Mouse (Mus musculus): ENCODE measurements around the gene Arrdc2. TPM values are rescaled to one million over a fixed set of nuclear protein-coding genes. Genes with fewer than 3 reads are reported as not detected.
A peak's percentile ranks its signal among the peaks of the same experiment; 100 is the strongest.

Arrdc2 gene
- total RNA-seq, 2 experiments from 2014 or later: 3.9 to 7.0 TPM

DNA sequence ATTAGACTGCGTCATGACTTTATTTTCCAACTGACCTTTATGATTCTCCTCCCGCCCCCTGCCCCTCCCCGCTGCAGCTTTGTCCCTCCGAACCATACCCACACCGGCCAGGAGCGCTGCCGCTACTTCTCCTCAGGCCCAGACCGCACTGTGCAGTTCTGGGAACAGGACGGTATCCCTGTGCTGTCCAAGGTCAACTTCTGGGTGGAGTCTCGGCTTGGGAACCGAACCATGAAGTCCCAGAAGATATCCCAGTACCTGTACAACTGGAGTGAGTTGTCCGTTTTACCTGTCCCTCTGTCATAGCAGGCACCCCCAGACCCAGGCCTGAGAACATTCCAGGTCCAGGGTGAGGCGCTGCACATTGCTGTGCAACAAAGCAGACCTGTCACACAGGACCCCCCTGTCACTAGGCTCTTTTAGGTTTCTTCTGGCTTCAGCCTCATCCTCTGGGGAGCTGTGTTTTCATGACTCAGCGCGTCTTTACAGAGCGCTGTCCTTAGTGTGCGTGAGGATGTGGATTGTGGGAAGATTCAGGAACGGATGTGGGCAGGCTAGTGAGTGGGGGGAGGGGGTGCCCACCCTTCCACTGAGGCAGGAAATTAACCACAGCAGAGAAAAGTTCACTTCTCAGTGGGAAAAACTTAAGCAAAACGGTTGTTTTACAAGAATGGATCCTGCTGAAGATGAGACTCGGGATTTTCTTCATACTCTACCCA lies 28.4 kb downstream of the Arrdc2 start:
- DNase-seq (ENCODE audit: low spot score in 2 of 2): no peak

DNA sequence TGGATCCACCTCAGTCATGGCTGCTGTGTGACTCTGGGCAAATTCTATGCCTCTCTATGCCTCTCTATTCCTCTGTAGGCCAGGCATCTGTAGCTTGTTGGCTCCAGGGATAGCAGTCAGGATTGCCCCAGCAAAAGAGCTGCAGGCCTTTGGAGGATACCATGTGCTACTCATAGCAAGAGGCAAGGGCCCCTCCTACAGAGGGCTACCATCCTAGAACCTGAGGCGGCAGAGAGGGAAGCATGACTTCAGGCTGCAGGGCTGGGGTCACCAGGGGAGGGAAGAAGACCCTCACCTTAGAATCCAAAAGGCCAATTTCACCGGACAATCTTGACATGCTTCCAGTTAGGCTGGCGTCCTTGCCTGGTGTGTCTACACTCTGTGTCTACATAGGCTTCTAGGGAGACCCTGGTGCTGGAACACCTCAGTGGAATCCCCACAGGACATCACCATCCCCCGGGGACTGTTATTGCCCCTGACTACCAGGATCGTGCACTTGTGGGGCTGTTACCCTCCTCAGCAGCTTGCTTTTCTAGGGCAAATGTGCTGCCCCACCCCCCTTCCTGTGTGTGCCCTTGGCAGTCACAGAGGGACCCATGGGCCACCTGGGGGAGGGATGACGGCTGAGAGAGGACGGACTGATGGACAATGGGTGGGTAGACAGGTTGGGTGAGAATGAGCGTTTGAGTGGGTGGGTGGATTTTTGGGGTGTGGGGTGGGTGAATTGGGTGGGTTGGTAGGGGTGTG lies 30.4 kb downstream of the Arrdc2 start:
- no peak for DNase-seq (ENCODE audit: low spot score in 2 of 2)

DNA sequence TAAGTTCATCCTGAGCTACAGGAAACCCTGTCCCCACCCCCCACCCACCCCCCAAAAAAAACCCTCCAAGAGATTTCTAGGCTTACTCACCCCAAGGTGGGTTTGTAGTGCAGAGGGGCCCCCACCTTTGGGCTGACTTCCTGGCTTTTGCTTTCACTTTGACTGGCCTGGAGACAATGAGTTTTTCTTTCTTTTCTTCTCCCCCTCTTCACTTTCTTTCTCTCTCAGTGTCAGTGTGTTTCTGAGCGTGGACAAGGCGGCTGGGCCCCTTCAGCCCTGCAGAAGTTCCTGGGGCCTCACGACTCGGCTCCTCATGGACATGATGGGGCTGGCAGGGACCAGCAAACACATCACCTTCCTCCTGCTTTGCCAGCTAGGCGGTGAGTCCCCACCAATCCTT lies 31.3 kb downstream of the Arrdc2 start, which contains the start of gene Il12rb1:
TSS of gene Il12rb1 (plus strand) at position 211 of the 400 bp plus-strand sequence.
- no peak for DNase-seq (ENCODE audit: low spot score in 2 of 2)

DNA sequence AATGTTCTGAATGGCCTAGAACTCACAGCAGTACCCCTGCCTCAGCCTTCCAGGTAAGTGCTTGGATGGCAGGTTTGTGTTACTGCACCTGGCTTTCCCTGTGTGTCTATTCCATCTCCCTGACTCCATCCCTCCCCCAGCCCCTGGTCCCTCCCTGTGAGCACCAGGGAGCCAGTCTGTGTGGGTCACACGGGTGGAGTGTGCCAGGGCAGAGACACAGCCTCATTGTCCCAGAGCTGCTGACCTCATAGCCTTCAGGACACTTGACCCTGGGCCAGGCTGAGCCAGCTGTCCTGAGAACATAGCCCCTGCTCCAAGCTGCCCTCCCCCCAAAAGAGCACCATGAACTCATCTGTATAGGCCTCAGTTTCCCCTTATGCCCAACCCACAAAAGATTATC lies 32.2 kb downstream of the Arrdc2 start:
- DNase-seq (ENCODE audit: low spot score in 2 of 2): no peak

DNA sequence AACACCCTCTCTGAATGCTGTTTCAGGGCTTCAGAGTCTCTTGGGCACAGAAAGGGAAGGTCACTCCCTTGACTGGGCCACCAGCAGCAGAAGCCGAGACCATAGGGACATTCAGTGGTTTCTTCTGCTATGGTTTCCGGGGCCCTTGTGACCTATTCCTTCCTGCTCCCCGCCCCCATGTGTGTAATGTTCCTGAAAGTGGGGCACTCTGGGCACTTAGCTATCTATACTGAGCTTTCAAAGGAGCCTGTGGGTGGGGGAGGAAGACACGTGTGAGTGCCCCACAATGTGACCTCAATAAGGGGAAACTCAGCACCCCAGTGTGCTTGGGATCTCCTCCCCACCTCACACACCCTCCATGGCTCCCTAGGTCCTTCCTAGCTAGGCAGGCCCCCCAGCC lies 33.0 kb downstream of the Arrdc2 start:
- DNase-seq (ENCODE audit: low spot score in 2 of 2): no peak

DNA sequence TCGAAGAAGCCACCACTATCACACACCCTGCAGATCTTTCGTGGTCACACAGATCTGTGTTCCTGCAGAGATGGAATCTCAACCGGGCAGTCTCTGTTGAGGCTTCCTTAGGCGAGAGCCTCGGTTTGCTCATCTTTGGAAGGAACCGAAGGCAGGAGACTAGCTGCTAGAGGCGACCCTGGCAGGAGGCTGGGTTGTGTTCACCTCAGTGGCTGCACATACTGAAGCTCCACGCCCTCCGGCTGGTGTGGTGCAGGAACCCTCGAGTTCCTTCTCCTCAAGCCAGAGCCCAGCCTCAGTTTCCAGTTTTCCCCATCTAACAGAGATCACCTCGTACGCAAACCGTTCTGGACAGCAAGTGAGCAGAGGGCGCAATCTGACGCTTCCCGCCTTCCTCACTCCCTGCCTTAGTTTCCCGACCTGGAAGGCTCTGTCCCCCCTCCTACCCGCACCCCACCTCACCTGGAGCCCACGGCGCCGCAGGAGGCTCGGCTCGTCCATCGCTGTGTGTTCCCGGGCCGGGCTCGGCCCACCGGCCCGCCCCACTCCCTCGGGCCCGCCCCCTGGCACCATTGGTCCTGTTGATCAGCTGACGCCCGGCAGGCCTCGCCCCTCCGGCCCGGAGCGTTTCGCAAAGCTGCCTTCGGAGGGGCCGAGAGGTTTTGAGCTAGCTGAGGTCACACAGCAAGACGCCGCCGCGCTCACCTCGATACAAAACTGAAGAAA lies 34.9 kb downstream of the Arrdc2 start, which contains the start of gene Mast3:
TSS of gene Mast3 (minus strand) at position 574 of the 726 bp plus-strand sequence.
- DNase-seq (ENCODE audit: low spot score in 2 of 2): peak; percentile 84 to 88

DNA sequence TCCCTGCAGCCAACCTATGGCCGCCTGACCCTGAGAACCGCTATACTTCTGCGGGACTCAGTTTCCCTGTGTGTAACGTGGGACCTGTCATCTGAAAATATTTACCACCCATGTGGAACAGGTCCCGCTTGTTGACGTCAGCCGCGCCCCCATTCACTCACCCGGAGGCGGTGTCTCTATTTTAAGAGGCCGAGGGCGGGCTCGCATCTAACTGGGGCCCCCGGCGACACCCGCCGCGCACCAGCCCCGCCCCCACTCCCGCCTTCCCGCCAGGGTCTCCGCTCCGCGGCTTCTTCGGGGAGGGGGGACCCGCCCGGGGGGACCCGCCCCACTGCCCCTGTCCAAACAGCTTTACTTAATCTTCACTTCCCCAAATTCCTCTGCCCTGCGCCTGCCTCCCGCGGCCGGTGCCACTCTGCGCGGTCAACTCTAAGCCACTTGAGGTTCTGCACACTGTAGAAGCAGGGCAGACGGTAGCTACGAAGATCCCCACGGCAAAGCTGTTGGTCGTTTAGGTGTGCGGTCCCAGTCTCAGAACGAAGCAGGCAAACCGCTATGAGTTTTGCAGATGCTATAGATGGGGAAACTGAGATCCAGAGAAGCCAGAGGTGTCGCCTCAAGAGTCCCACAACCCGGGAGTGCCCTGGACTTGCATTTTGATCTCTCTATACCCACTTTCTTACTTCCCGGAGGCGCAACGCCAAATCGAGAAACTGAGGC lies 35.6 kb downstream of the Arrdc2 start:
- DNase-seq (ENCODE audit: low spot score in 2 of 2): peak in 1 of 2 experiments; percentile 51

DNA sequence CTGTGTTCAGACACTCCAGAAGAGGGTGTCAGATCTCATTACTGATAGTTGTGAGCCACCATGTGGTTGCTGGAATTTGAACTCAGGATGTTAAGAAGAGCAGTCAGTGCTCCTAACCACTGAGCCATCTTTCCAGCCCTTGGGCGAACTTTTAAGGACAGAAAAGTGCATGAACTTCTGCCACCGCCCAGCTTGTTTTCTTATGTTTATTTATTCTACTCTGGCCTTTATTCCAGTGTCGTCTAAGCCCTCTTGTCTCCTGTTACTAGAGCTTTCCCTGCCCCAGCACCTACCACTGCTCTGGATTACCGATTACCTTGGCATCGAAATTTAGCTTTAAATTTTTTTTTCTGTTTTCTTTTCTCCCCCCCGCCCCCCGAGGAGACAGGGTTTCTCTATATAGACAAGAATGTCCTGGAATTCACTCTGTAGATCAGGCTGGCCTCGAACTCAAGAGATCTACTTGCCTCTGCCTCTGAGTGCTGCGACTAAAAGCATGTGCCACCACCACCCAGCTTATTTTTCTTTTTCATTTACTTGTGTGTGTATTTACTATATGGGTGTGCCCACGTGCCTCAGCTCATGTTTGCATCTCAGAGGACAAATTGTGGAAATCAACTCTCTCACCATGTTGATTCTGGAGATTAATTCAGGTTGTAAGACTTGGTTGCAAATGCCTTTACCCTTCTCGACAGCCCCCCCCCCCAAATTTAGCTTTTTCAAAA lies 36.6 kb downstream of the Arrdc2 start:
- no peak for DNase-seq (ENCODE audit: low spot score in 2 of 2)

DNA sequence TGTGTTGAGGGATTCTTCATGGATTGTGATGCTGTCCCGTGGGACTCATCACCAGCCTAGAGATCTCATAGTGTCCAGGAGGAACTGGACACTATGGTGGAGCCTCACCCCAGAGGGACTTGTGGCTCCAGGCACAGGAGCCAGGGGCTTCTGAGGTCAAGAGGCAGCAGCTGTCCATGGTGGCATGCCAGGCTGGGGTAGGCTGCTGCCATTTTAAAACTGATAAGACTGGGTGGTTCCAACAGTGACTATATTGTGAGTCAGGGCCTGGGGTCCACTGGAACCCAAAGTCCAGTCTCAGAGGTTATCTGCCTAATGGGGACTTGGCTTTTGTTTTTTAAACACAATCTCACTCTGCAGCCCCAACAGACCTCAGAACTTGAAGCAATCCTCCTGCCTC lies 37.7 kb downstream of the Arrdc2 start:
- DNase-seq (ENCODE audit: low spot score in 2 of 2): no peak

DNA sequence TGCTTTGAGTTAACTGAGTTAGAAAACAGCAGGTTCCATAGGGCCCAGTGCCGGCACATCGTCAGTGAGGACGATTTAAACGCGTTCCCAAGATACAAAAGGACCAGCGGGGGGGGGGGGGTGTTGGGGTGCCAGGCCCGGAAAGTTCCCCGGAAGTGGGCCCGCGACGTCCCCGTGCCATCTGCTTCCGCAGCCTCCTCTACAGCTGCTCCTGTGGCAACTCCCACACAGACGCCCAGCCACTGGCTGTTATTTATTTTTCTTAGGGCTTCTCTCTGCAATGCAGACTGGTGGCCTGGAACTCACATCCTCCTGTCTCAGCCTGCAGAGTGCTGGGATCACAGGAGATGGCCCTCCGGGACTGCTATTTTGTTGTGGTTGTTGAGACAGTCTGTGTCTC lies 38.4 kb downstream of the Arrdc2 start:
- no peak for DNase-seq (ENCODE audit: low spot score in 2 of 2)

DNA sequence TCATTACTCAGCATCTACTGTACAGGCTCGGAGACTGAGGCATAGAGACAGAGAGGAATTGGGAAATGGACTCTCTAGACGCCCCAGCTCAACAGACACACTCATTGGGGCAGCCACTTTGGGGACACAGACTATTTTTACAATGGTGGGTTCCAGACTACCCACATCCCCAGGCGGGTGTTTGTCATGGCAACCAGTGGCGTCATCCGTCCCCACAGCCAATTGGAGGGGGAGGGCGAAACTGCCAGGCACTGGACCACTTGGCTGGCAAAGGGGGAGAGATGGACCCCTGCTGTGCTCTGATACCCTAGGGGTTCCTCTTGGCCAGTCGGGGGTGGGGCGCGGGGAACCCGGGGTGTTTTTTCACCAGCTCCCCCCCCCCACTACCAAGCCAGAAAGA lies 38.9 kb downstream of the Arrdc2 start:
- DNase-seq (ENCODE audit: low spot score in 2 of 2): no peak

DNA sequence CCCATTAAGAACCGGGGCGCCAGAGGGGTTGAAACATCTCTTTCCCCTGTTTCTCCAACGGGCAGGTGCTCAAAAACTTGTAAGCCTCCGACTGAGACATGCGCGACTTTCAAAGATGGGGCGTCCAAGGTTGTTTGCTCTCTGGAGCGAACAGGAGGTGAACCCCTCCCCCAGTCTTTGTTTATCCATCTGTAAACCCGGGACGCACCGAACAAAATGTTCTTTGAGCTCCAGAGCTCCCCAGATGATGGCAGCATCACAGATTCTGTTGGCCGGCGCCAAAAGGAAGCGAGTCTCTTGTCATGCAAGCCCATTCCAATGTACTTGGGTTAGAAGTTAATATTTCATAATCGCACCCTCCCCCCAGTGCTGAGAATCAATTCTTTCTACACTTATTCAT lies 41.2 kb downstream of the Arrdc2 start:
- no peak for DNase-seq (ENCODE audit: low spot score in 2 of 2)

DNA sequence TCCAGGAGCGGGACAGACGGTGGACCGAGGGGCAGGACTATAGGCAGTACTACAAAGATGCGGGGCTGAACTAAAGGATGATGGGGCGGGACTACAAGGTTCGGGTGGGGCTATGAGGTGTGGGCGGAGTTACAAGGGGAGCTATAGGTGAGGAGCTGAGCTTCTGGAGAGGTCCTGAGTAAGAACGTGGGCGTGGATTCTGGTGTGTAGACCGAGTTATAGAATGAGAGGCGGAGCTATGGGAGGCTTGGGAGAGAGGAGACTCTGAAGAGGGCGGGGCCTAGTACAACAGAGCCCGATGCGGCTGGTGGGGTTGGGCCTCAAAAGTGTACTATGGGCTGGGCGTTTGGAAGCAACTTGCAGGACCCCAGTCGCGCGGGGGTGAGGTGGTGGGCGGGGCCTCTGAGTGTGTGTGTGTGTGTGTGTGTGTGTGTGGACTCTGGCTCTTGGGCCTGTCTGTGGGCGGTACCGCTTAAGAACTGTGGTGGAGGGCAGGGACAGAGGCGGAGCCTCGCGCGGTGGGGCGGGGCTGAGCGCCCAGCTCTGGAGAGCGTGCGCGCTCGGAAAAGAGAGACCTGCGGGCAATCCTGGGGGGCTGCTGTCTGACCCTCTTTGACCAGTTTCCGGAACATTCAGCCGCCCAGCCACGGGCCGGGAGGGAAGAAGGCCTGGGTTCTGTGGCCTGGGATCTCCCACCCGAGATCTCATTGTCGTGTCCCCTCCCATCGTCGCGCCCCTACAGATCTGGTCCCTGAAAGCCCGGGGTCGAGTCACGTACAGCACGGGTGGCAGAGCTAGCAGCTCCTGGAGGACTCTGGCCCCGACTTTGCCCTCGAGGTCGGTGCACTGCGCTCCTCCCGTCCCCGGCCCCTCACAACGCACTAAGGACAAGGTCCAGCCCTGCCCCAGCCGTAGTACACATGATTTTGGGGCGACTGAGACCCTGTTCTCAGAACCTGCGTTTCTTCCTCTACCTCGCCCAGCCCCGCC lies 42.1 kb downstream of the Arrdc2 start:
- DNase-seq (ENCODE audit: low spot score in 2 of 2): peak in 1 of 2 experiments; percentile 78

DNA sequence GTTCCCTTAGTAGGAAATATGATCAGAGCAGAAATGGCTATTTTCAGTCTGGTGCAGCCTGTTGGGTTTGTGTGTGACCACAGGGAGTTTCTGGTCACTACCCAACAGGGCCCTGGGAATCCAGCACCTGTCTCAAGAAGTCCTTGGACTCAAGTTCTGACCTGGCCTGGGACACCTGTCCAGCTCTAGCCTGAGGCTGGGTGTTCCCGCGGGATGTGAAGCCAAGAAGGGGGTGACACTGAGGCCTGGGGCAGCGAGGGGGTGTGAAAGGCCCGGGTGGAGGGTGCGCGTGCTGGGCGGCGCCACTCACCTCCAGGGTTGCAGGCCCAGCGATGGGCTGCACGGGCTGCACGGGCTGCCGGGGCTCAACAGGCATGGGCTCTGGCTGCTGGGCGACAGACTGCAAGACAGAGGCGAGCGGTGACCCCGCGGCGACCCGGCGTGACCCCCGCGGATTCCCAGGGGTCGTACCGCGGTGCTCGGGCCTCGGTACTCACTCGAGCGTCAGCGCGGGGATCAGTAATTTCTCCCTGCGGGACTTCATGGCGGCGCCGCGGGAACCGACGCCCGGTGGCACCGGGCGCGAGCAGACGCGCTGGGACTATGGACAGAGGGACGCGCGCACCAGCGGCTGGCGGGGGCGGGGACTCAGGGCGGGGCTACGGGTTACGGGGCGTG lies 43.0 kb downstream of the Arrdc2 start:
- no peak for DNase-seq (ENCODE audit: low spot score in 2 of 2)

DNA sequence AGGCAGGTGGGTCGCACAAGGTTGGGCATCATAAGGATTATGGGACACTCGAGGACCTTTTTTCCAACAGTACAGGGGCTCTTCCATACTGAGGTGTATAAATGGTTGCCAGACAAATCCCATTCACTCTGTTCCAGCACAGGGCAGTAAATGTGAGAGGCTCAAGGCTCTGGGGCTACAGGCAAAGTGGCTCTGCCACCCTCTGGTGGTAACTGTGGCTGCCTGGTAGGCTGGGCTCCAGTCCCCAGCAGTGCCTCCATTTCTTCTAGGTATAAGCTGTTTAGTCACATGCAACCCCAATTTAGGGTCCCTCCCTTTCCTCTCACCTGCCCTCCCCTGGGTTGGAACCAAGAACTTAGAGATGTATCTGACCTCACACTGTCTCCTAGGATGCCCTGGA lies 44.1 kb downstream of the Arrdc2 start:
- DNase-seq (ENCODE audit: low spot score in 2 of 2): no peak

DNA sequence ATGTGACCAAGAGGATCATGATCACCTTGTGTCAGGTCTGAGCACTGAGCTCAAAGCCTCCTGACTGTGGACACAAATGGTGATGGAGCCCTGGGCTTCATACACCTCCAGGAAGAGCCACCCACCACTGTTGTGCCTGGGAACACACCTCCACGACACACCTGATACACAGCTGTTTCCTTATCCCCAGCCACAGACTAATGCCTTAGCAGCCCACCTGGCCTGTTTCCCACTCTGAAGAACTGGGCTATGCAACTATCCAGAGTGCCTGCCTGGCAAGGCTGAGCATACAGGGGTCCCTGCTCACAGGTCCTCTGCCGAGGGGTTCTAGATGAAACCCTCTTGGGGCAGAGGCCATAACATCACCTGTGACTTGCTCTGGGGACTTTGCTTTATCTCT lies 45.3 kb downstream of the Arrdc2 start:
- DNase-seq (ENCODE audit: low spot score in 2 of 2): no peak

DNA sequence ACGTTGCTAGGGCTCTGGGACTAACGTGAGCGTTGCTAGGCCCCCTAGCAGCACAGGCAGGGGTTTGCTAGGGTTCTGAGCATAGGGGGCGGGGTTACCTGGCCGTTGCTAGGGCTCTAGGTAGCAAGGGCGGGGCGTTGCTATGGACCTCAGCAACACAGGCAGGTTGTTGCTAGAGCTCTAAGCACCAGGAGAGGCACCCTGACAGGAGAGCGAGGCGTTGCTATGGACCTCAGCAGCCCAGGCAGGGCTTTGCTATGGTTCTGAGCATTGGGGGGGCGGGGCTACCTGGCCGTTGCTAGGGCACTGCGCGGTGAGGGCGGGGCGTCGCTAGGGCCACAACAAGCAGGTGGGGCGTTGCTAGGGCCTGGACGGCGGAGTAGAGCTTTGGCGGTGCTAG lies 46.8 kb downstream of the Arrdc2 start:
- DNase-seq (ENCODE audit: low spot score in 2 of 2): no peak

DNA sequence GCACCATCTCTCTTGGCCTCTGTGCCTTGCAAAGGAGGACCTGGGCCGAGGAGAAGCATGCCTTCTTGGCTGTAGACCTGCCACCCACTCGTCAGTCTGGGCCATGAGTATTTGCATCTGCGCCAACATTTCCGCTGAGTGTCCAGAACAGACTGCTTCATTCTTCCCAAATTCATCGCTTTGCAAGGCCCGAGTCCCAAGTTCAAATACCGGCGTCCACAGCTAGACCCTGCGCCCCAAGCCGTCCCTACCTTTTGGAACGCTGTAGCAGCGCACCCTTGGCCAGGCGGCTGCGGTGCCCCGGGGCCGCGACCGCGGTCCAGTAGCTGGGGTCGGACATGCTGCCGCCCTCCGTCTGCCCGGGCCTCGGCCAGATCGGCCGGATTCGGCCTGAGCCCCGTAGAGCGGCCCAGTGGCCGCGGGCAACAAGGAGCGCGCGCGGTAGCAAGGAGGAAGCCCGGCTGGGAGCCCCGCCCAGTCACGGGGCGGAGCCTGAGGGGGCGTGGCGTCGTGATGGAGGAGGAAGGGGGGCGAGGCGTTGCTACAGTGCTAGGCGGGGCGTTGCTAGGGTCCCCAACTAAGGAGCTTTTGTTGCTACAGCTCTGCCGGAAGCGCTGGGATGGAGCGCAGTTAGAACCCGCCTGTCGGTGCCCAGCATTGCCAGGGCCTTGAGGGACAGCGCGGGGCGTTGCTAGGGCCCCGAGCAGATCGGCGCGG lies 47.4 kb downstream of the Arrdc2 start:
- peak; percentile 96 for DNase-seq (ENCODE audit: low spot score in 2 of 2)

Data from gastrocnemius, postnatal 4 days (tissue).